Mouse (Mus musculus) large intestine, adult 2 months (tissue): ENCODE data around the gene Phrf1. TPM values are rescaled to one million over a fixed set of nuclear protein-coding genes. Genes with fewer than 3 reads are reported as not detected.

Experiments used
- DNase-seq: peaks from one replicate; pipeline ENCODE4 v3.0.0-alpha.2; 2012; ENCODE audit warnings: low read depth, low spot score
- WGBS: fragments of 180-500 bp; shearing (Covaris S2); methylation state at CpG from one replicate; pipeline ENCODE4 v1.1.7; 2018; 5-methylcytosine and 5-hydroxymethylcytosine counted together
- polyA plus RNA-seq: library from polyadenylated mRNA; depleted of rRNA; stranded (reverse); fragments of >200 nt; gene quantifications from 2 replicates; pipeline ENCODE4 v1.2.3, GENCODE M21; 2012

Gene Phrf1
- polyA plus RNA-seq, 1 experiment = 23.1 TPM

DNA sequence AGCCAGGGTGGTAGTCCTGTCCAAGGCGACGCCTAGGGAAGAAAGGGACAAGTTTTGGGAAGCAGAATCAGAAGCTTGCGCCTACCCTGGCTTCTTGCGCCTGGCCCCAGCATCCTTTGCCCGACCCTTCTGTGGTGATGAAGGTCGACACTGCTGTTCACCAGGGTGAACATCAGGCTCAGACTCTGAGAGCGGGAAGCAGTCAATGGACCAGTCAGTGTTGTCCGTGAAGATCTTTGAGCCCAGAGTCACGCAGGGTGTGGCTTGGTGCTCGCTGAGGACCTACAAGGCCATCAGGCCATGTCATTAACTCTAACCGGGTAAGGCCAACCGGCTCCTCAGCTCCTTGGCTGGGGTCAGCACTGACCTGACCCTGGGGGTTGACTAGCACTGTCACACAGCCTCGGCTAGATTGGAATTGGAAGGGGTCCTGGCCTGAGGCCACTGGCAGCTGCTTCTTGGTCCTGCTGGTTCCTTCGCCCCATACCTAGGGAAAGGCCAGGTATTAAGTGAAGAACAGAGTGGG, 17.9 kb upstream of the Phrf1 start:
- WGBS = 83% methylated on average over 14 of the region's 14 CpGs
- no peak for DNase-seq

DNA sequence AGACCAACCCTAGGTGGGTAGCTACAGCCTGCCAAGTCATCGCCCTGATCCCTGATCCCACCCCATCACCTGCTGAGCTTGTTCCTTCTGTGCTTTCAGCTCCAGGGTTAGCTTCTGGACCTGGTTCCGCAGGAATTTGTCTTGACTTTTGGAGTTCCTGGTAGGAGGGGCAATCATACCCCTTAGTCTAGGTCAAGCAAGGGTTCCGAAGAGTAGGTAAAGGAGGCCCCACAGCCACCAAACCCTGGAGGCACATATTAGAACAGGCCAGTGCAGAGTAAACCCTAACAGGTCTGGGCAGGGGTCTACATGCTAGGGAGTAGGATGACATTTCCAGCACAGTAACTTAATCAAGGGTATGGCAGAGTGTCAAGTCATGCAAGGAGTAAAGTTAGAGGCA, 15.5 kb upstream of the Phrf1 start:
- no peak for DNase-seq
- WGBS = 74% methylated on average over 3 of the region's 3 CpGs

DNA sequence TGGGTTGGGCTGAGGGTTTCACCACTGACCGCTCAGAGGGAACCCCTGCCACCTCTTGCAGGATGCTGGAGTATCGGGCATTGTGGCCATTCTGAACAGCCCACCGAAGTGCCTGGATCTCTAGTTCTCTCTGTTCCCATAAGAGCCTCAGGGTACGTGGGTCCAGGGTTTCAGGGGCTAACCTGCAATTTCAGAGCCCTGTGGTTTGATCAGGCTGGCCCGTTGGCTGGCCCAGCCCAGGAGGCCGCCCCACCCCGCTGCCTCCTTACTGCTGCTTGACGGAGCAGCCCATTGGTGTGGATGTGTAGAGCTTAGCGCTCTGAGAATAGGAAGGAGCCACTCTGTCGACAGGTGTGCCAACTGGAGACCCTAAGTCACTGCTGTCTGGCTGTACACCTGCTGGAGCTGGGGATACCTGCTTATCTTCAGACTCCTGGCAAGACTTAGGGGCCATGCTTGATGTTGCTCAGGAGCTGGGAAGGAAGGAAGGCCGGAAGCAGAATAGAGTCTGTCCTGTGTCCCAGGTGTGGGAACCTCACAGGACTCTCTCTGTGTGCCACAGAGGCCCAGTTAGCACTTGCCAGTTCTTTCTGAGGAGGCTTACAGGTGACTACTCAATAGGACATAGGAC, 14.9 kb upstream of the Phrf1 start, which contains the start of gene Lmntd2:
Gene Lmntd2 (minus strand): TSS at position 476 of the 631 bp plus-strand sequence.
- no peak for DNase-seq
- WGBS = 86% methylated on average over 11 of the region's 11 CpGs

DNA sequence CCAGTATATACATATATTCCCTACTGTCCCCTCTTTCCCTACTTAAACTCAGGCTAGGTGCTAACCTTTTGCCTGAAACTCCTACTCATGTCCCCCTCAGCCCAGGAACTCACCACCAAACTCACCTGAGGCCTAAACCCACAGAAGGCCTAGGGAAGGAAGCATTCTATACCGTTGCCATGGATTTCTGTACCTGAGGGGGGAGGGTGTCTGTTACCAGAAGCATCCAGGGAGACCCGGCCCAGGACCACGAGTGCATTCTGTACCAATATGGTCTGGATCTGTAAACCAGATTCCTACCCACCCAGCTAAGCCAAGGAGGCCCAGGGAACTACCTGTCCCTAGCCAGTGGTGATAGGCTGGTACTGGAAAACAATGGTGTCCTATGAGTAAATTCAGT, 14.3 kb upstream of the Phrf1 start:
- WGBS = 68% methylated on average over 3 of the region's 3 CpGs
- DNase-seq = no peak

DNA sequence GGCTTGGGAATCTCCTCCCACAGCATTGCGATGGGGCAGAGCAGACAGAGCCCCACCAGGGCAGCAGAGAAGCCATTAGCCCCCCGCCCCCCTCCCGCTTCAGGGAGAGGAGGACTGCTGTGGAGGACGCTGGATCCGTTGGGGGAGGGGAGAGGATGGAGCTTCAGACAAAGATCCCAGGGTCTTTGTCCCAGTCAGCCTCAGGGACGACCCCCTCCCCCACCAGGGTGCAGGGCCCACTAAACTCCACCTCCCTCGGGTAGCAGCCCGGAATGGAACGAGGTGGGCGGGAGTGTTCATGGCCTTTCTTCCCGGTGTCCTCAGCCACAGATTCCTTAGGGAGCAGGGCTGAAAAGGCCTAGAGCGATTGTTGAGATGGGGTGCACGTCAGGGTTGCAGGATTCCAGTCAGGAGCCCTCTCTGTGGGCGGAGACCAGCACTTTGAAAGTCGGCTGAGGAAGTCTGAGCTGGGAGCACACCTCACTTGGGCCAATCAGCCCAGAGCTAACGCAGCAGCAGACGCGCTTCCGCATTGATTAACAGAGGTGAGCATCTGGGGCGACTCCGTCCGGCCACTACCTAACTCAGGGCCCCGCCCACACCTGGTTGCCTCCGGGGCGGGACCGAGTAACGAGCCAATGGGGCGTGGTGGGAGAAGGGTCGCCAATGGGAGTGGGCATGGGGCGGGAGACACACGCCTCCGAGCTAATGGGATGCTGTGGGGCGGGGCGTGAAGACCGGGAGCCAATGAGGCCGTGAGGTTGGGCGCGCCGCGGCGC, 13.3 kb upstream of the Phrf1 start, which contains the start of gene Rassf7:
Gene Rassf7 (plus strand): TSS at position 760 of the 779 bp plus-strand sequence.
- 2% methylated on average over 41 of the region's 41 CpGs for WGBS
- DNase-seq = peak; percentile 95

DNA sequence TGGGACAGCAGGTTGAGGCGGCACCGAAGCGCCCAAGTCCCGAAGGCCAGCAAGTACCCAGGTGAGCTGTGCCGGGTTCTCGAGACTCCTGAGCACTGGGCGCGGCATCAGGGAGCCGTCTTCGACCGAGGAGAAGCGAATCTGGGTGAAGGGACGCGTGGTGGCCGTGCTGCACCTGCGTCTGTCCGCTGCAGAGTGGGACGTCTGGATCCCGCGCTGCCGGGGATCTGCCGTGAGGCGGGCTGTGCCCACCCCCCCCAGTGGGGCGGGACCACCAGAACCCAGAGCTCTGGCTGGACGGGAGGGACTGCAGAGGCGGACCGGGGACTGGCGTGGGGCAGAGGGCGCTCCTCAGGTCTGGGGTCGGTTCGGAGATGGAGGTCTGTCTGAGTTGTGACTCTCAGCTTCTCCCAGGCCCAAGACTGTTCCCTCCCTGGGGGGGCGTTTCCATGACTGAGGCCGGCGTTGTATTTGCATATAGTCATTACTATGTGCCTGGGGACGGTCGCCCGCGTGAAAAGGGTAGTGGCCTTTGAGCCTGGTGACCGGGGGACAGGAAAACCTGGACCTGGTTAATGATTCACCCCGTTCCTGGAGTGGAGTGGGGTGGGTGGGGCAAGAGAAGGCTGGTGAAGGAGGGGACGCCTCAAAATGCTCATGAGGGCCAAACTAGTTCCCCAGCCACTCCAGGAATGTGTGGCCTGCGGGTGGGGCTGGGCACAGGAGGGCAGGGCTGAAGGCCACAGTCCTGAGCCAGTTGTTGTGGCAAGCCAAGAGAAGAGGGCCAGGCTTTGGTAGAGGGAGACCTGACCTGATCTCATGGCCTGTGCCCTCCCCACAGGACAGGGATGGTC, 12.5 kb upstream of the Phrf1 start:
- peak; percentile 97 for DNase-seq
- 1% methylated on average over 42 of the region's 42 CpGs for WGBS

DNA sequence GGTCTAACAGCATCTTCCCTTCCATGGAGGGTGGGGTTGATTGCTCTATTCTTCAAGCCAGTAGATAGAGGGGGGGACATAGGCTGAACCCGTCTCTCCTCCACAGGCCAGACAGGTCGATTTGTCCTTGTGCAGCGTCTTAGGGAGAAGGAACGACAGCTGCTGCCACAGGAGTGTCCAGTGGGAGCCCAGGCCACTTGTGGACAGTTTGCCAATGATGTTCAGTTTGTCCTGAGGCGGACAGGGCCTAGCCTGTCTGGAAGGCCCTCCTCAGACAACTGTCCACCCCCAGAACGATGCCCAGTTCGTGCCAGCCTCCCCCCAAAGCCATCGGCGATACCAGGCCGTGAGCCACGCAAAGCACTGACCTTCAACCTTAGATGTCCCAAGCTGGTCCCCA, 11.7 kb upstream of the Phrf1 start:
- no peak for DNase-seq
- WGBS = 43% methylated on average over 11 of the region's 11 CpGs

DNA sequence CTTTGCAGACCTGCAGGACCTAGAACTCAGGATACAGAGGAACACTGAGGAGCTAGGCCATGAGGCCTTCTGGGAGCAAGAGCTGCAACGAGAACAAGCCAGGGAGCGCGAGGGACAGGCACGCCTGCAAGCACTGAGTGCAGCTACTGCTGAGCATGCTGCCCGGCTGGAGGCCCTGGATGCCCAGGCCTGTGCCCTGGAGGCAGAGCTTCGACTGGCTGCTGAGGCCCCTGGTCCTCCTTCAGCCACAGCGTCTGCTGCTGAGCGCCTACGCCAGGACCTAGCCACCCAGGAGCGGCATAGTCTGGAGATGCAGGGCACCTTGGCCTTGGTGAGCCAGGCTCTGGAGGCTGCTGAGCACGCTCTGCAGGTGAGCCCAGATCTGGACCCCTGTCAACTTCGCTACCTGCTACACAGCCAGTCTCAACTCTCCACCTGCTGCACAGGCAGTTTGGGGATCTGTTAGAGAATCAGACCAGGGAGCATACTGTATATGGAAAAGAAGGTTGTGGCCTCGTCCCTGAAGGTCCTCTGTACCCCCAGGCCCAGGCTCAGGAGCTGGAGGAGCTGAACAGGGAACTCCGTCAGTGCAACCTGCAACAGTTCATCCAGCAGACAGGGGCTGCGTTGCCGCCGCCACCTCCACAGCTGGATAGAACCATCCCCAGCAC, 11.1 kb upstream of the Phrf1 start:
- no peak for DNase-seq
- 77% methylated on average over 17 of the region's 17 CpGs for WGBS

DNA sequence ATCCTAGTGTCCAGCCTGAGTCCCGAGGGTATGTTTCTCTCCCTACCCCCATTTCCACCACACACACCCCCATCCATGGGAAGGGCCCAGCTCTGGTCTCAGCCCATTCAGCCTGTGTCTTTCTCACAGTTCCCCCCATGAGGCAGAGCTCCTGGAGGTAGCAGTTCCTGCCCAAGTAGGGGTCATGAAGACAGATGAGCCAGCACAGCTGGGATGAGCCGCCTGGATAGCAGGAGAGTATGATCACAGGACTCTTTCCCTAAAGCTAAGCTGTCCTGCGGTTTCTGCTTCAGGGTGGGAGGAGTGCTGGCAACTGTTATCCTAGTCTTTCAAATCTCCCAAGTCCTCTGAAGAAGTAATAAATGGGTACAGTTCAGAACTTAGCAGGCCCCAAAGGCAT, 10.4 kb upstream of the Phrf1 start:
- WGBS = 42% methylated on average over 3 of the region's 3 CpGs
- DNase-seq = no peak

DNA sequence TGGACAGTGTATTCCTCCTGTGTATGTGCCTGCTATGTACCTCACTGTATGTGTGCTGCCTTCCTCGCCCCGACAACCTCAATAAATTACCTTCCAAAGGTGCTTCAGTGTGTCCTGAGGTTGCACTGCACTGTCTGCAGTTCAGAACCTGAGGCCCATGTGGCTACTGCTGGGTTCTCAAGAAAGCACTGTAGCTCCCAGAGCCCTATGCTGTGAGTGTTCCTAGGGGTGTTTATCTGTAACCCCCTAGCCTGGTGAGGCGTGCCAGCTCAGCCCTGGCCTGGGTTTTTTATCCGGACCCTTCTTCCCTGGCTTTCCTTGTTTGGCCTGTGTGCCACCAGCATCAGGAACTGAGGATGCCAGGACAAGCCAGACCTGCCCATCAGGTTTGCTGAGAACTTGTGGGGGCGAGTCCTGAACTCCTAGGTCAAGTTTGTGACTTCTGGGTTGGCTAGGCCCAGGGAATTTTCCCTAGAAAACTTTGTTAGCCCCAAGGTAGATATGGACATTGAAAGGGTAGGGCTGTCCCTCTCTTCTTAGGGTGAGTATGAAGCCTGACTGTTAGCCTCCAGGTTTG, 9.9 kb upstream of the Phrf1 start:
- no peak for DNase-seq
- 41% methylated on average over 5 of the region's 5 CpGs for WGBS

DNA sequence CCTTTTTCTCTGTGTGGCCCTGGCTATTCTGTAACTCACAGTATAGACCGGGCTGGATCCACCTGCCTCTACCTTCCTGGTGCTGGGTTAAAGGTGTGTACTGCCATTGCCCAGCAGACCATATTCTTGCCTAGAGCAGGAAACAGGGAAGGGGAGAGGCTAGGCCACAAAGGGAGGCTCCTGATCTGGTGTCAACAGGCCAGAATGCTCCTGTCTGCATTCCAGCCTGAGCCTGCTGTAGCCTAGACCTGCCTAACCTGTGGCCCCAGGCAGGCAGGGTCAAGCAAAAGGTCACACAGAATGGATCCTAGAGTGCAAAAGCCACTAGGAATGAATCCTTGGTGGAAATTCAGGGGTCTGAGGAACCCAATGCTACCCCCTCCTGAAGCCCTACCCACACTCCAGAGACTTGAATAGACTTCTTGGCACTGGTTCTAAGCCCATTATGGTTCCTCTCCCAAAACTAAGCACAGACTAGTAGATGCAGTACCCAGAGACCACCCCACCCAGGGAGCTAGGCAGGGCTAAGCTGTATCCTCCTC, 9.0 kb upstream of the Phrf1 start:
- no peak for DNase-seq
- WGBS = 47% methylated on average over 1 of the region's 1 CpGs

DNA sequence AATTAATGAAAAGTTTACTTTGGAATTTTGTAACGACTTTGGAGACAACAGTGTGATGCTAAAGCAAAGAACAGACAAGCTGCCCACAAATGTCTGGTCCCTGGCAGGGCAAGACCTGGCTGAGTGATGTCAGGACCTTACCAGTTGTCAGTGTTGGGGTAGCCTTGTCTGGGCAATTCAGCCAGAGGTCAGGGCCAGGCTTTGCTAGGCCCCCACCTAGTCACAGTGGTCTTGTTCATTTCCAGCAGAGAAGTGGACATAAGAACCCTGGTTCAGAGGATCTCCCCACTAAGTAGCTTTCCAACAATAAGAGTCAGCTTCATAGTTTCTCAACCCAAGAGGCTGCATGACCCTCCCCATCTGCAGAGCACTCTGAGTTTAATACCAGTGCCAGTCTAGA, 8.2 kb upstream of the Phrf1 start:
- WGBS = 45% methylated on average over 1 of the region's 1 CpGs

DNA sequence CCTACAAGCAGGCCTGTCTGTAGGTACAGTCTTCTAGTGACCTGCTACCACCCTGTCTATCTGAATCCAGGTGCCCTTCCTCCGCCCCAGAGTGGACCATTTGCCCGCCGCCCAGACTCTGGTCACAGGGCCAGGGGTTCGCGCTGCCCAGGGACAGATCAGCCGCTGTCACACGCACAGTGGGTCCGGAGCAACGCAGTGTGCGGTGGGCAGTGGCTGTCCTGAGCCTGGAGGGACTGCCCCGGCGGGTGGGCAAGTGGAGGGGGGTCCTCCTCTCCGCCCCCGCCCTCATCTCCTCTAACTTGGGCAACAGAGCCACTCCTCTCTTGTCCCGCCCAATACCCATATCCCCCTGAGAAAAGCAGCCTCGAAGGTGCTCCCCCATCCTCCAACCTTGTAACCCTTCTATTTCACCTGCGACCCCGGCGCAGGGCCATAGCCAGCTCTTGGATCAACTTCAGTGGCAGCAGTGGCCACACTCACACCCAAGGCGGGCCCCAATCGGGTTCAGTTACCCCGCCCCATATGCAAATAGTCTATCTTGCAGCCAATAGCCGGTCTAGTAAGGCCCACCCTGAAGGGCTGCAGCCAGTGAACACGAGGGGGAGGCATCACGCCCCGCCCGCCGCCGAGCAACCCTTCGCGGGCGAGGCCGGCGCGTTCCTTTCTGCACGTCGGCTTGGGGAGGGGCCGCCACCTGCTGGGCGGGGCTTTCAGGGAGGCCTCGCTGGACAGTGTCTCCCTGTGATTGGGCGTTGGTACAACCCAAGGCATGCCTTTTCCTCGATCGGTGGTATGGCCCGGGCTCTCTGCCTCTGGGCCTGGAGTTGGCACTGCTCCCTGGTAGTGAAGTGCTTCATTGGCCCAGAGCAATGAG, 7.1 kb upstream of the Phrf1 start:
- WGBS = 10% methylated on average over 44 of the region's 44 CpGs
- peak; percentile 95 for DNase-seq

More for the DNA sequence above, 8.2 kb upstream of the Phrf1 start:
- no peak for DNase-seq

DNA sequence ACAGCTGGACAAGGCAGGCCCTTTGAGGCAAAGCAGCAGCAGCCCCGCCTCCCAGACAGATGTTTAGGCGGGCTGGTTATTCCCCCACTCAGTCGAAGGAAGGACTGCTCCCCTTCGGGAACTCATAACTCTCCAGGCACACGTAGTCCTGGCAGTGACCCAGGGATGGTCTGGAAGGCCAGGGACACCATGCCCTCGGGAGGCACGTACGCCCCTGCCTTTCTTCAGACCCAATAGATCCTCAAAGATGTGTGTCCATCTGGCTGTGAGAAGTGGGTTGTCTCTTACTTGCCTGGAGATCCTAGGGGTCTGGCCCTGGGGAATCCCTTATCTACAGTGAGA, 6.5 kb upstream of the Phrf1 start:
- 4% methylated on average over 8 of the region's 8 CpGs for WGBS
- no peak for DNase-seq

DNA sequence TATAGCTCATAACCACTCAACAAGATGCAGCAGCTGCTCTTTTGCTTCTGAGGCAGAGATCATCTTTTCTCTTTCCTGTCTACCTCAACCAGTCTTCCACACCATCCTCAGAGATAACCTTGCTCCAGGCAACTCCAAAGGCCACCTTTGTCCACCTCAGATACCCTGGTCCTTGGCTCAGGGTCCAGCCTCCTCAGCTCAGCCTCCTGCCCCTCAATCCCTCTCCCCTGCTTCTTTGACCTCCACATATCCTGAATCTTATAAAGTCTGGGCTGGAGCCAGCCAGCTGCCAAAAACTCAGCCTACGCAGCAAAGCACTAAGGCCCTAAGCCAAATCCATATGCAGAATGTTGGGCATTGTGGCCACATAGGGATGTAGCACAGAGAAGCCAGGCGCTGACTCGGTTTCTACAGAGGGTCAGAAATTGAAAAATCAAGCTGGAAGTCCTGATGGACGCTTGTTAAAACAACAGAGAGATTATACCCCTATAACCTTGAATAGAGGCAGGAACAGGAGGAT, 5.8 kb upstream of the Phrf1 start:
- no peak for DNase-seq
- WGBS = 91% methylated on average over 4 of the region's 4 CpGs

DNA sequence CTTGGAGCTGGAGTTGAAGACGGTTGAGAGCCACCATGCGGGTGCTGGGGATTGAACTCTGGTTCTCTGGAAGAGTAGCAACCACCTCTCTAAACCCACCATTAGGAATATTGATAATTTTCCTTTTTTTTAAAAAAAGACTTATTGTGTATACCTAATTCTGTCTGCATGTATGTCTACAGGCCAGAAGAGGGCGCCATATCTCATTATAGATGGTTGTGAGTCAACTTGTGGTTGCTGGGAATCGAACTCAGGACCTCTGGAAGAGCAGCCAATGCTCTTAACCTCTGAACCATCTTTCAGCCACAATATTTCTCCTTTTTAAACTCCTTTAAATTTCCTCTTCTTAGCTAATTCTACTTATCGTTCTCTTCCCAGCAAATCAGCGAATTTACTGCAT, 2.0 kb upstream of the Phrf1 start:
- DNase-seq = no peak
- WGBS = 89% methylated on average over 6 of the region's 6 CpGs

DNA sequence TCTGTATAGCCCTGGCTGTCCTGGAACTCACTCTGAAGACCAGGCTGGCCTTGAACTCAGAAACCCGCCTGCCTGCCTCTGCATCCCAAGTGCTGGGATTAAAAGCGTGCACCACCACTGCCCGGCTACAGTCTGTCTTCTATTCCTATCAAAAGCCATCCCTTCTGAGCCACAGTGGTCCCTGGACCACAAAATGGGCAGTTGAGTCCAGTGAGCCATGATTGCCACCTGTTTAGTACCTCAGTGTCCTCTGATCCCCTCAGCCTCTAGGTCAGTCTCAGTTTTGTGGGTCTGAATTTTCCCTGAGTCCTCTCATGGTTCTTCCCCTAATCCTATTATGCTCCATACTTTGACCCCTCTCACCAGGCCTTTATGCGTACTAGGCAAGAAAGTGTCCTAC, 788 bp upstream of the Phrf1 start:
- WGBS = 82% methylated on average over 4 of the region's 4 CpGs
- DNase-seq = no peak

DNA sequence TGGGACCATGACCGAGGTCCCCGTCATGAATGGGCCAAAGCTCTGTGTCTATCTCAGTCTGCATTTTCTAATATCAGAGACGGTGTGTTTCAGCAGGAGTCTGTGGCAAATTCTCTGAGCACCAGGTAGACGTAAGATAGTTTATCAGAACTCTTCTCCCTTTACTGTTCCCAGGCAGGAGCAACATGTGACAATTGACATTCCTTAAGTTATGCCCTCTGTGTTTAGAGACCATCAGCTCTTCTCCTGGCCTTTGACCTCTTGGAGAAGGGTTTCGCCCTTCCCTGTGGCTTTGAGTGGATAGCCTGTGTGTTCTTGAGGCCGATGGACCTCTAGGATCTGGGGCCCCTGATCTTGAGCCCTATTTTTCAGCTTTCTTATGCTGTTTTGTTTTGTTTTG, 1.1 kb downstream of the Phrf1 start:
- WGBS = 25% methylated on average over 6 of the region's 6 CpGs
- no peak for DNase-seq
